Mouse (Mus musculus): ENCODE results near the gene Copb2. TPM values are rescaled to one million over a fixed set of nuclear protein-coding genes. Genes with fewer than 3 reads are reported as not detected.

Copb2 gene
- polyA plus RNA-seq (2021; fragmentation: Nextera tagmentation) = 49.3 and 58.7 TPM in 2 replicates
- long read RNA-seq, experiment 1, transcript Copb2-201 (22 exons, 3,050 nt) = major isoform, 57 of 123 reads
- long read RNA-seq, experiment 1, partial matches to known transcripts = 64 of 123 reads
- long read RNA-seq, experiment 1, other reads (novel, unspliced or antisense) = 2 of 123 reads
- long read RNA-seq, experiment 2, transcript Copb2-201 (22 exons, 3,050 nt) = major isoform, 599 of 675 reads
- long read RNA-seq, experiment 2, partial matches to known transcripts = 56 of 675 reads
- long read RNA-seq, experiment 2, other reads (novel, unspliced or antisense) = 20 of 675 reads

GRCm38 (mm10) chr9:98563137-98564126, at the start of gene Copb2:
Gene Copb2, plus strand, starts transcription at chr9:98563721.

GRCm38 (mm10) chr9:98601156-98601836, 37.8 kb downstream of the Copb2 start, which contains the start of gene Mrps22:
Gene Mrps22, minus strand, starts transcription at chr9:98601660.

Other genes with a start within 250 kb of the Copb2 start
- 16.0 and 35.9 TPM in 2 replicates for gene Rbp1, start 140.8 kb upstream of the Copb2 start, polyA plus RNA-seq (2021; fragmentation: Nextera tagmentation)
- 0.69 and 1.3 TPM in 2 replicates for gene Rbp2, start 77.6 kb upstream of the Copb2 start, polyA plus RNA-seq (2021; fragmentation: Nextera tagmentation)
- 38.0 and 43.4 TPM in 2 replicates for gene Mrps22, start 37.9 kb downstream of the Copb2 start, polyA plus RNA-seq (2021; fragmentation: Nextera tagmentation)